ENCODE assay signal across 8 mouse cellular contexts in the genomic region with DNA sequence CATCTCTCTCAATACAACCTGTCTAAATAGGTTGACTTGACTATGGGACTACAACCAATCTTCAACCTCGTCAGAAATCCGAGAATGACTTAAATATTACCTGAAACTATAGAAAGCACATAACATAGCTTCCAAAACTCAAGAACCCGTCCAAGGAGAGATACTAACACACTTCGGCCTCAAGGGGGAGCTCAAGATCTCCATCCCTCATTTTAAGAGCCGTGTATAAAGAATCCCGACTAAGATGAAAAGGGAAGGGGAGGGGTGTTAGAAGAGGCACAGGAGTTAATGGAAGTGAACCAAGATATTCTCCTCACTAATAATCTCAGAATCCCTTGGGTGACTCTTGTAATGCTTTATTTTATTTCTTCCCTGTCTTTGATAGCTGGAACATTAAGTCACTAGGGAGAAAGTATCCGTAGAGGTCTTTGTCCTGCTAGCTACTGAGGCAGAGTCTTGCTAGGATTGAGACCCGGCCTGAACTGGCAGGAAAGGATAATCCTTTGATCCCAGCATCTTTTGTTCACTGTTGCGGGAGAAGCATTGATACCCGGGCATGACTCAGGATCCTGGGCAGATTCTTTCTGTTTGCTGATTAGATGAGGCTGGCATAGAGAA. TPM values are rescaled to one million over a fixed set of nuclear protein-coding genes. Genes with fewer than 3 reads are reported as not detected.
DNase-seq lines count a peak whose midpoint lies in the region; ATAC-seq lines count a peak whose summit lies in the region.

No protein-coding gene starts in this region.

- no peaks in the 10 kb centered on the region; the same call in 1 of the 2 replicates for H3K27me3 ChIP-seq in forebrain, embryonic 16.5 days (replicated peaks; ENCODE audit: control insufficient read depth, insufficient read depth, low read length)
- H3K27me3 ChIP-seq in intestine, embryonic 15.5 days (replicated peaks), result no peaks in the 10 kb centered on the region
- no peaks in the 10 kb centered on the region; the same call in none of the 2 replicates for H3K27me3 ChIP-seq in liver, embryonic 12.5 days (replicated peaks)

- DNase-seq in urinary bladder, postnatal 25 days (ENCODE audit: low spot score), result peak; percentile 43
- no peak for DNase-seq in urinary bladder, postnatal 10 days (ENCODE audit: low spot score)
- peak; percentile 54 to 77 for DNase-seq in cerebellum, adult 18-20 months
- peak; percentile 44 for DNase-seq in neural tube, embryonic 10.5 days (ENCODE audit: extremely low spot score, low spot score)
- DNase-seq in thymus, postnatal 25 days, result peak; percentile 50

- peaks cover 6% of the 10 kb centered on the region for H3K4me1 ChIP-seq in forebrain, embryonic 16.5 days (replicated peaks; ENCODE audit: control insufficient read depth, insufficient read depth, low read length)
- no peaks in the 10 kb centered on the region for H3K4me1 ChIP-seq in intestine, embryonic 15.5 days (replicated peaks)
- H3K4me1 ChIP-seq in liver, embryonic 12.5 days, result peaks cover 19% of the 10 kb centered on the region

- peak overlapping the region; percentile 30 for H3K4me2 ChIP-seq in forebrain, embryonic 16.5 days (ENCODE audit: low read length)
- no peak overlapping the region for H3K4me2 ChIP-seq in intestine, embryonic 15.5 days (replicated peaks)
- H3K4me2 ChIP-seq in liver, embryonic 12.5 days, result peak overlapping the region; percentile 50

- WGBS in forebrain, embryonic 16.5 days, result 4% methylated on average over 10 of the region's 10 CpGs
- WGBS in intestine, embryonic 15.5 days, result 22% methylated on average over 10 of the region's 10 CpGs
- WGBS in liver, embryonic 12.5 days (ENCODE audit: insufficient replicate concordance), result 19% methylated on average over 10 of the region's 10 CpGs

- 0 out of 2 replicates have a peak overlapping the region, but pooled peaks have one; percentile 15 for H3K9ac ChIP-seq in forebrain, embryonic 16.5 days (replicated peaks; ENCODE audit: low read depth, low read length)
- H3K9ac ChIP-seq in intestine, embryonic 15.5 days, result no peak overlapping the region
- 0 out of 2 replicates have a peak overlapping the region, but pooled peaks have one; percentile 17 for H3K9ac ChIP-seq in liver, embryonic 12.5 days

- H3K4me3 ChIP-seq in forebrain, embryonic 16.5 days (replicated peaks; ENCODE audit: low read length), result no peak overlapping the region; the same call in 1 of the 2 replicates
- no peak overlapping the region for H3K4me3 ChIP-seq in intestine, embryonic 15.5 days (replicated peaks)
- no peak overlapping the region for H3K4me3 ChIP-seq in liver, embryonic 12.5 days

- H3K36me3 ChIP-seq in forebrain, embryonic 16.5 days (ENCODE audit: control insufficient read depth, insufficient read depth), result no peaks in the 10 kb centered on the region
- no peaks in the 10 kb centered on the region for H3K36me3 ChIP-seq in intestine, embryonic 15.5 days
- no peaks in the 10 kb centered on the region for H3K36me3 ChIP-seq in liver, embryonic 12.5 days

- no peaks in the 10 kb centered on the region for H3K9me3 ChIP-seq in forebrain, embryonic 16.5 days (ENCODE audit: control insufficient read depth, low read length)
- no peaks in the 10 kb centered on the region for H3K9me3 ChIP-seq in intestine, embryonic 15.5 days
- H3K9me3 ChIP-seq in liver, embryonic 12.5 days (replicated peaks), result no peaks in the 10 kb centered on the region

- peak; percentile 87 for ATAC-seq in forebrain, embryonic 16.5 days
- ATAC-seq in intestine, embryonic 15.5 days, result 0 out of 2 replicates have a peak, but pooled peaks have one; percentile 49
- ATAC-seq in liver, embryonic 12.5 days, result peak; percentile 69

- H3K27ac ChIP-seq in forebrain, embryonic 16.5 days (ENCODE audit: low read length), result no peak overlapping the region
- no peak overlapping the region for H3K27ac ChIP-seq in intestine, embryonic 15.5 days
- 0 out of 2 replicates have a peak overlapping the region, but pooled peaks have one; percentile 20 for H3K27ac ChIP-seq in liver, embryonic 12.5 days

RNA-seq across cellular contexts. Expression of gene Eed, which starts 17.3 kb away (rescaled TPM):
- 35.0 and 45.1 TPM in 2 replicates for polyA plus RNA-seq in forebrain, embryonic 16.5 days (2015; fragmentation: Nextera tagmentation; extraction: Ambion mirVana)
- polyA plus RNA-seq in intestine, embryonic 15.5 days (2015; fragmentation: Nextera tagmentation; extraction: Ambion mirVana), result 66.8 and 69.9 TPM in 2 replicates
- 58.1 and 61.5 TPM in 2 replicates for polyA plus RNA-seq in liver, embryonic 12.5 days (2016; fragmentation: Nextera tagmentation; extraction: Ambion mirVana)

RNA-seq across cellular contexts. Expression of gene Hikeshi, which starts 57.1 kb away (rescaled TPM):
- polyA plus RNA-seq in forebrain, embryonic 16.5 days (2015; fragmentation: Nextera tagmentation; extraction: Ambion mirVana), result 154 and 158 TPM in 2 replicates
- 141 and 153 TPM in 2 replicates for polyA plus RNA-seq in intestine, embryonic 15.5 days (2015; fragmentation: Nextera tagmentation; extraction: Ambion mirVana)
- polyA plus RNA-seq in liver, embryonic 12.5 days (2016; fragmentation: Nextera tagmentation; extraction: Ambion mirVana), result 92.6 and 94.9 TPM in 2 replicates
